Mouse (Mus musculus): ENCODE results near the gene Pnkp. TPM values are rescaled to one million over a fixed set of nuclear protein-coding genes. Genes with fewer than 3 reads are reported as not detected.
A peak's percentile ranks its signal among the peaks of the same experiment; 100 is the strongest.

Gene Pnkp
- polyA plus RNA-seq, 1 experiment from 2014 or later: 17.4 TPM

- Histone ChIP-seq H3K27ac (peak overlapping the region; percentile 93), H3K4me3 (ENCODE audit: inconsistent target) (peak overlapping the region; percentile 90), H3K36me3 (ENCODE audit: inconsistent target) (no peaks in the 10 kb centered on the region), H3K79me2 (ENCODE audit: inconsistent target) (peaks cover 73% of the 10 kb centered on the region)
- 41% methylated on average over 6 of the region's 6 CpGs for WGBS (ENCODE audit: missing documents)
Observed at GRCm38 (mm10) chr7:44818751-44819235, 38.1 kb upstream of the Pnkp start.

- peak overlapping the region; percentile 93 for H3K27ac ChIP-seq
- 93% methylated on average over 2 of the region's 2 CpGs for whole genome bisulfite sequencing (ENCODE audit: missing documents)
- no peaks in the 10 kb centered on the region for H3K36me3 ChIP-seq (ENCODE audit: inconsistent target)
- peak overlapping the region; percentile 90 for H3K4me3 ChIP-seq (ENCODE audit: inconsistent target)
- H3K79me2 ChIP-seq (ENCODE audit: inconsistent target): peaks cover 79% of the 10 kb centered on the region
Observed at GRCm38 (mm10) chr7:44819391-44819790, 37.5 kb upstream of the Pnkp start.

- Histone ChIP-seq H3K27ac (peak overlapping the region; percentile 93), H3K79me2 (ENCODE audit: inconsistent target) (peaks cover 84% of the 10 kb centered on the region), H3K36me3 (ENCODE audit: inconsistent target) (no peaks in the 10 kb centered on the region), H3K4me3 (ENCODE audit: inconsistent target) (peak overlapping the region; percentile 90; the same call in 1 of the 2 replicates)
- WGBS (ENCODE audit: missing documents): 39% methylated on average over 5 of the region's 5 CpGs
Observed at GRCm38 (mm10) chr7:44819863-44820262, 37.1 kb upstream of the Pnkp start.

- no peak overlapping the region for H3K27ac ChIP-seq
- H3K36me3 ChIP-seq (ENCODE audit: inconsistent target): no peaks in the 10 kb centered on the region
- no peak overlapping the region for H3K4me3 ChIP-seq (ENCODE audit: inconsistent target)
- H3K79me2 ChIP-seq (ENCODE audit: inconsistent target): peaks cover 90% of the 10 kb centered on the region
- WGBS (ENCODE audit: missing documents): 87% methylated on average over 3 of the region's 3 CpGs
Observed at GRCm38 (mm10) chr7:44820525-44820924, 36.4 kb upstream of the Pnkp start.

GRCm38 (mm10) chr7:44821666-44822448 is 35.1 kb upstream of the Pnkp start:
- Histone ChIP-seq H3K36me3 (ENCODE audit: inconsistent target) (no peaks in the 10 kb centered on the region), H3K27ac (0 out of 2 replicates have a peak overlapping the region, but pooled peaks have one; percentile 10), H3K4me3 (ENCODE audit: inconsistent target) (no peak overlapping the region), H3K79me2 (ENCODE audit: inconsistent target) (peaks cover 100% of the 10 kb centered on the region)
- 81% methylated on average over 5 of the region's 7 CpGs for WGBS (ENCODE audit: missing documents)

- Histone ChIP-seq H3K36me3 (ENCODE audit: inconsistent target) (peaks cover 2% of the 10 kb centered on the region; the same call in 1 of the 2 replicates), H3K27ac (no peak overlapping the region), H3K79me2 (ENCODE audit: inconsistent target) (peaks cover 100% of the 10 kb centered on the region), H3K4me3 (ENCODE audit: inconsistent target) (no peak overlapping the region)
- 64% methylated on average over 7 of the region's 7 CpGs for WGBS (ENCODE audit: missing documents)
Observed at GRCm38 (mm10) chr7:44823409-44823808, 33.5 kb upstream of the Pnkp start.

- H3K27ac ChIP-seq: no peak overlapping the region
- H3K79me2 ChIP-seq (ENCODE audit: inconsistent target): peaks cover 100% of the 10 kb centered on the region
- 3% methylated on average over 3 of the region's 3 CpGs for WGBS (ENCODE audit: missing documents)
- H3K36me3 ChIP-seq (ENCODE audit: inconsistent target): peaks cover 17% of the 10 kb centered on the region
- no peak overlapping the region for H3K4me3 ChIP-seq (ENCODE audit: inconsistent target)
Observed at GRCm38 (mm10) chr7:44824872-44825271, 32.1 kb upstream of the Pnkp start.

- 54% methylated on average over 3 of the region's 3 CpGs for WGBS (ENCODE audit: missing documents)
- Histone ChIP-seq H3K79me2 (ENCODE audit: inconsistent target) (peaks cover 100% of the 10 kb centered on the region), H3K36me3 (ENCODE audit: inconsistent target) (peaks cover 31% of the 10 kb centered on the region), H3K27ac (no peak overlapping the region; the same call in 1 of the 2 replicates), H3K4me3 (ENCODE audit: inconsistent target) (no peak overlapping the region)
Observed at GRCm38 (mm10) chr7:44826771-44827170, 30.2 kb upstream of the Pnkp start.

- H3K79me2 ChIP-seq (ENCODE audit: inconsistent target): peaks cover 84% of the 10 kb centered on the region
- peaks cover 31% of the 10 kb centered on the region for H3K36me3 ChIP-seq (ENCODE audit: inconsistent target)
- 96% methylated on average over 5 of the region's 5 CpGs for WGBS (ENCODE audit: missing documents)
- no peak overlapping the region for H3K4me3 ChIP-seq (ENCODE audit: inconsistent target)
- H3K27ac ChIP-seq: no peak overlapping the region
Observed at GRCm38 (mm10) chr7:44828706-44829105, 28.2 kb upstream of the Pnkp start.

GRCm38 (mm10) chr7:44832763-44833162 is 24.2 kb upstream of the Pnkp start:
- no peak overlapping the region for H3K27ac ChIP-seq
- WGBS (ENCODE audit: missing documents): 93% methylated on average over 3 of the region's 4 CpGs
- peaks cover 43% of the 10 kb centered on the region for H3K79me2 ChIP-seq (ENCODE audit: inconsistent target)
- H3K36me3 ChIP-seq (ENCODE audit: inconsistent target): peaks cover 31% of the 10 kb centered on the region
- no peak overlapping the region for H3K4me3 ChIP-seq (ENCODE audit: inconsistent target)

GRCm38 (mm10) chr7:44835373-44836015 is 21.4 kb upstream of the Pnkp start:
- Histone ChIP-seq H3K4me3 (ENCODE audit: inconsistent target) (no peak overlapping the region), H3K27ac (peak overlapping the region; percentile 41; the same call in 1 of the 2 replicates), H3K79me2 (ENCODE audit: inconsistent target) (peaks cover 16% of the 10 kb centered on the region), H3K36me3 (ENCODE audit: inconsistent target) (peaks cover 8% of the 10 kb centered on the region; the same call in 1 of the 2 replicates)
- 80% methylated on average over 1 of the region's 1 CpGs for WGBS (ENCODE audit: missing documents)

- WGBS (ENCODE audit: missing documents): 47% methylated on average over 3 of the region's 3 CpGs
- peak overlapping the region; percentile 41 for H3K27ac ChIP-seq
- H3K36me3 ChIP-seq (ENCODE audit: inconsistent target): peaks cover 3% of the 10 kb centered on the region; the same call in 1 of the 2 replicates
- H3K79me2 ChIP-seq (ENCODE audit: inconsistent target): peaks cover 11% of the 10 kb centered on the region
- no peak overlapping the region for H3K4me3 ChIP-seq (ENCODE audit: inconsistent target)
Observed at GRCm38 (mm10) chr7:44836016-44836404, 20.9 kb upstream of the Pnkp start.

GRCm38 (mm10) chr7:44836423-44837053 is 20.4 kb upstream of the Pnkp start:
- no peak overlapping the region for H3K4me3 ChIP-seq (ENCODE audit: inconsistent target)
- WGBS (ENCODE audit: missing documents): 76% methylated on average over 9 of the region's 9 CpGs
- H3K27ac ChIP-seq: peak overlapping the region; percentile 41
- peaks cover 3% of the 10 kb centered on the region; the same call in 1 of the 2 replicates for H3K36me3 ChIP-seq (ENCODE audit: inconsistent target)
- H3K79me2 ChIP-seq (ENCODE audit: inconsistent target): peaks cover 5% of the 10 kb centered on the region

- Histone ChIP-seq H3K79me2 (ENCODE audit: inconsistent target) (no peaks in the 10 kb centered on the region; the same call in 1 of the 2 replicates), H3K27ac (no peak overlapping the region), H3K4me3 (ENCODE audit: inconsistent target) (no peak overlapping the region), H3K36me3 (ENCODE audit: inconsistent target) (peaks cover 19% of the 10 kb centered on the region)
- 99% methylated on average over 6 of the region's 6 CpGs for whole genome bisulfite sequencing (ENCODE audit: missing documents)
Observed at GRCm38 (mm10) chr7:44838073-44838472, 18.9 kb upstream of the Pnkp start.

All from macrophage (primary cell).